Mouse (Mus musculus) heart, postnatal 0 days (tissue): ENCODE results near the gene Syt1.

Source experiments
- CTCF ChIP-seq: IDR thresholded peaks from 2 replicates; pipeline ENCODE4 v1.5.1; 2016; ENCODE audit warnings: antibody characterized with exemption, control low read depth, low read depth
- EP300 ChIP-seq: IDR thresholded peaks from 2 replicates; pipeline ENCODE4 v1.6.1; 2016; ENCODE audit warnings: antibody characterized with exemption, low read depth

GRCm38 (mm10) chr10:108875730-108876129 is 135.1 kb downstream of the Syt1 start:
- TF ChIP-seq CTCF = no peak
- no peak for TF ChIP-seq EP300
